Mouse (Mus musculus) cerebellum, postnatal 4 days (tissue): ENCODE results near the gene Gm10334.
"Not testable (repeated sequence)": the region's sequence is repeated elsewhere in the genome, so short reads cannot be mapped to it uniquely, and the experiment has no call there.

Experiments
- DNase-seq, 2 experiments: peaks; one replicate each; pipeline ENCODE4 v3.0.0; 2022; ENCODE audit warnings: low spot score in 2 of 2, mixed read lengths in 1 of 2

Gene Gm10334

GRCm38 (mm10) chr6:41446045-41446444 is at the start of gene Gm10334:
Gene Gm10334 (minus strand): TSS chr6:41446145.
- DNase-seq, result not testable (repeated sequence)

DNA sequence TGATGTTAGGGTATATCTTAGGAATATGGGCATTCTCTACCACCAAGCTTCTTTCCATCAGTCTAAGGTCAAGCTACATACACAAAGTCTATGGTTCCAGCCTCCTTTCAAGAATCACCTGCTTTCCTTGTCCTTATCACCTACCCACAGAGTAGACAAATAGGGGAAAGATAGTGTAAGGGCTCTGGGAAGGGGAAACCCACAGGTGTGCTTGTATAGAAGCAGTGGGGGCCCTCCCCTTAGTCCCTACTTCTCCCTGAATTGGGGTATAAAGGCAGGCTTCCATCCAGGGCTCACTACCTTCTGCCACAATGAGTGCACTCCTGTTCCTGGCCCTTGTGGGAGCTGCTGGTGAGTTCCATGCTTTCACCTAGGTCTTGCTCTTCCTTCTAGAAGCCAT is 12.7 kb upstream of the Gm10334 start, which contains the start of gene Prss1:
TSS of gene Prss1 (plus strand) at position 301 of the 400 bp plus-strand sequence.
- DNase-seq, result not testable (repeated sequence)

- DNase-seq, result not testable (repeated sequence)
Observed at GRCm38 (mm10) chr6:41442261-41442660, 3.7 kb downstream of the Gm10334 start.
